Mouse (Mus musculus) adrenal gland, adult (tissue): ENCODE data around the gene Rbm12b1.
"Not testable (repeated sequence)": the region's sequence is repeated elsewhere in the genome, so short reads cannot be mapped to it uniquely, and the experiment has no call there.

Experiments used
- DNase-seq, 2 experiments: peaks; one replicate each; pipeline ENCODE4 v3.0.0; 2022 to 2023; ENCODE audit warnings: low spot score in 1 of 2; ENCODE audit not compliant: inconsistent age in 2 of 2

Rbm12b1 gene

GRCm38 (mm10) chr4:12140141-12140567, at the start of gene Rbm12b1:
TSS of gene Rbm12b1 (plus strand) at chr4:12140264.
- peak; percentile 79 to 94 for DNase-seq

- DNase-seq: peak in 1 of 2 experiments; percentile 62
Measured at GRCm38 (mm10) chr4:12140592-12141062, 563 bp downstream of the Rbm12b1 start.

DNA sequence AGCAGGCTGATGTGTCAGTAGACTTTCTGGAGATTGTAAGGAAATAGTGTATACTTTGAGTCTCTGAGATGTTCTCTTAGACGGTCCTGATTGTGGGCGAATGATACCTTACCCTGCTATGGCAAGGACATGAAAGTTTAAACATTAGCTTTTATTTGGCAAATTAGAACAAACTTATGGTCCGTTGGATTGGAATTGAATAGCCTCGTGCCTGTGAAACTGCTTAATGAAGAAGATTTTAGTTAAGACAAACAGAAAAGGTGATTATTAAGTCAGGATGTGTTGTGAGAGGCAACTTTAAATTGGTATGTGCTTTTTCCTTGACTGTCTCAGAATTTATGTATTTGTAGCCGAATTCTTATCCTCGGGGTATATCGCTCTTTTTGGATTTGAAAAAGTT, 1.5 kb downstream of the Rbm12b1 start:
- not testable (repeated sequence) for DNase-seq

DNA sequence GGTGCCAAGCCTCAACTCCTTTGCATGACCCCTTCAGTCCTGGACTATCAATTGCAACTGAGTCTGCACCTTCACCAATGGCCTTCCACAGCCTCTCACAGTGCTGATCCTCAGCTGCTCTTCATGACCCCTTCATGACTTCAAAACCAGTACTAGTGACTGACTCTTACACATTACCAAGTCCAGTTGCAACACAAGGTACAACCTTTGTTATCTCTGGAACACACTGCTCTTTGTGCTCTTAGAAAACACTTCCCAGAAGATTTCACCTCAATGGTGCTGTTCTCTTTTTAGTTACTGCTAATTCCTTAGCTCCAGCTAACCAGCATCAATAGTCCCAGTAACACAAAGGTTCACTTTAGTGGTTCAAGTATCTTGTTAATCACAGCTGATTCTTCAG, 7.6 kb downstream of the Rbm12b1 start:
- no peak for DNase-seq

DNA sequence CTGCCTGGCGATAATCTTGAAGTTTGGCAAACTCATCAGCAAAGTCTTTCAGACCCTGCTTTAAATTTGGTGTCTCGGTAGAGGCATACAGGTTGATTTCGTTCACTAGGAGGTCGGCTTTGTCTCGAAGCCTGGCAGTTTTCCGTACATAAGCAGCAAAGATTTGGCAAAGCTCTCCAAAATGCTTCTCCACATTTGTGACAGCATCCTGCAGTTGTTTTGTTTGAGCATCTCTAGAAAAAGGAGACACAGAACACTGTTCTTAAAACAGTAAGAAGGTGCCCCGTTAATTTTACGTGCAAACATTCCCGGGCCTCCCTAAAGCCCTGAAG, 30.9 kb downstream of the Rbm12b1 start:
- no peak for DNase-seq

- peak; percentile 79 to 92 for DNase-seq
Measured at GRCm38 (mm10) chr4:12171318-12172091, 31.4 kb downstream of the Rbm12b1 start, which contains the start of gene Fam92a. TSS of gene Fam92a (minus strand) at chr4:12172015.

DNA sequence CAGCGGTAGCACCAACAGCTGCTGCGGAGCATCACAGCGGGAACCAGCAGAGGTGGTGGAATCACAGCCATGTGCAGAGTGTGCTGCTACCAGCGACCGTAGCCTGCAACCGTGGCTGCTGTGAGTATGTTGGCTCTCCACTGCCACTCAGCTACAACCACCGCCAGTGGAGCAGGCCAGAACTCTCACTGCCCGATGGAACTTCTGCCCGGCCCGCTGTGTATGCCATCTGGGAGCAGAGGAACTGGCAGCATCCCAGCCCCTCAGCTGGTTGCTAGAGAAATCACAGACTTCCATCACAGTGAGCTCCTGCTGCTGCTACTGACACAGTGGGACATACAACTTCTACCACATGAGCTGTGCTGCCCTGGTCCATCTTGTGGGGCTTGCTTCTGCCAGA, 38.9 kb downstream of the Rbm12b1 start:
- no peak for DNase-seq
